Mouse (Mus musculus): ENCODE results near the gene Cdh4.

The Cdh4 gene

GRCm38 (mm10) chr2:179914246-179914645 is 472.0 kb downstream of the Cdh4 start:
- DNase-seq (ENCODE audit: extremely low read depth, insufficient read length, low spot score) = no peak

- peak; percentile 29 for DNase-seq (ENCODE audit: extremely low read depth, insufficient read length, low spot score)
Observed at GRCm38 (mm10) chr2:179916877-179917673, 474.8 kb downstream of the Cdh4 start.

- no peak for DNase-seq (ENCODE audit: extremely low read depth, insufficient read length, low spot score)
Observed at GRCm38 (mm10) chr2:179920042-179920441, 477.8 kb downstream of the Cdh4 start.

- no peak for DNase-seq (ENCODE audit: extremely low read depth, insufficient read length, low spot score)
Observed at GRCm38 (mm10) chr2:179921021-179921653, 478.9 kb downstream of the Cdh4 start.

- DNase-seq (ENCODE audit: extremely low read depth, insufficient read length, low spot score) = no peak
Observed at GRCm38 (mm10) chr2:179924038-179924437, 481.8 kb downstream of the Cdh4 start.

GRCm38 (mm10) chr2:179929166-179929565 is 486.9 kb downstream of the Cdh4 start:
- DNase-seq (ENCODE audit: extremely low read depth, insufficient read length, low spot score) = no peak

GRCm38 (mm10) chr2:179931741-179932140 is 489.5 kb downstream of the Cdh4 start:
- DNase-seq (ENCODE audit: extremely low read depth, insufficient read length, low spot score) = no peak

GRCm38 (mm10) chr2:179934165-179934564 is 491.9 kb downstream of the Cdh4 start:
- DNase-seq (ENCODE audit: extremely low read depth, insufficient read length, low spot score) = no peak

- no peak for DNase-seq (ENCODE audit: extremely low read depth, insufficient read length, low spot score)
Observed at GRCm38 (mm10) chr2:179937091-179937490, 494.9 kb downstream of the Cdh4 start.

GRCm38 (mm10) chr2:179941696-179942095 is 499.5 kb downstream of the Cdh4 start:
- no peak for DNase-seq (ENCODE audit: extremely low read depth, insufficient read length, low spot score)

GRCm38 (mm10) chr2:179945051-179945450 is 502.8 kb downstream of the Cdh4 start:
- DNase-seq (ENCODE audit: extremely low read depth, insufficient read length, low spot score) = no peak

- no peak for DNase-seq (ENCODE audit: extremely low read depth, insufficient read length, low spot score)
Observed at GRCm38 (mm10) chr2:179946496-179946895, 504.3 kb downstream of the Cdh4 start.

GRCm38 (mm10) chr2:179947607-179948006 is 505.4 kb downstream of the Cdh4 start:
- no peak for DNase-seq (ENCODE audit: extremely low read depth, insufficient read length, low spot score)

GRCm38 (mm10) chr2:179948820-179949219 is 506.6 kb downstream of the Cdh4 start:
- DNase-seq (ENCODE audit: extremely low read depth, insufficient read length, low spot score) = no peak
